Mouse (Mus musculus) ES-E14 (cell line): ENCODE measurements at regions not wholly inside any gene's neighbourhood (a gene's known extent, or its start where the extent isn't known, plus 50 kb on each side); places are given as distances from the start of the nearest gene placed in this dataset.

Source experiments
- HCFC1 ChIP-seq: IDR thresholded peaks from 2 replicates; pipeline ENCODE4 v1.6.1; 2012; ENCODE audit warnings: low read length, inconsistent platforms, borderline replicate concordance; ENCODE audit not compliant: insufficient read depth
- MAFK ChIP-seq: IDR thresholded peaks from 2 replicates; pipeline ENCODE4 v1.6.1; 2014; ENCODE audit warnings: mild to moderate bottlenecking, low read depth, low read length, inconsistent platforms; ENCODE audit not compliant: insufficient read depth
- ZC3H11A ChIP-seq: IDR thresholded peaks from 2 replicates; pipeline ENCODE4 v1.6.1; 2012; ENCODE audit warnings: low read depth, mild to moderate bottlenecking, inconsistent platforms, low read length, borderline replicate concordance
- ZNF384 ChIP-seq: IDR thresholded peaks from 2 replicates; pipeline ENCODE4 v1.6.1; 2012; ENCODE audit warnings: low read depth, low read length, inconsistent platforms

DNA sequence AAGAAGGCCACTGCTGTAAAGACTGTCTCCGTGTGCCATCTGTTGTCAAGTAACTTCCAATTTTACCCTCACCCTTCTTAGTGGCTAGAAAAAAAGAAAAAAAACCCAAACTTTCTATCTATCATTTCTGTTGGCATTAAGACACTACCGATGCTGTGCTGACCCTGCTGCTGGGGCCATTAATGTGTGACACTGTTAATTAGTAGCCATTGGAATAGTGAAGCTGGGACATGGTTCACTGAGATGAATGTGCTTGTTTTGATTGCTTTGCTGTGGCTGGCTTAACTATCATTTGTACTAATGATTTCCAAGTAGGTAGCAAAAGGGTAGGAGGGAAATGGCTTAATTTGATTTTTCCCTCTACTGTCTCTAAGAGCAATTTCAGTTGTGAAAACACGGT lies 524.9 kb upstream of the Stxbp6 start:
- TF ChIP-seq HCFC1 (no peak), MAFK (no peak), ZC3H11A (no peak), ZNF384 (no peak)
